Mouse (Mus musculus) lung, postnatal 0 days (tissue): ENCODE results near the gene Farsb.

Experiments used
- CTCF ChIP-seq: IDR thresholded peaks from 2 replicates; pipeline ENCODE4 v1.5.1; 2016; ENCODE audit warnings: antibody characterized with exemption, mild to moderate bottlenecking
- EP300 ChIP-seq: IDR thresholded peaks from 2 replicates; pipeline ENCODE4 v1.6.1; 2016; ENCODE audit warnings: antibody characterized with exemption, mild to moderate bottlenecking, control low read depth

- no peak for TF ChIP-seq CTCF
- no peak for TF ChIP-seq EP300
Measured at GRCm38 (mm10) chr1:78529011-78529410, 40.3 kb upstream of the Farsb start.
